Comparison of ENCODE assay signal across 16 mouse cellular contexts in genomic region chr16:77235449-77235848, GRCm38 (mm10).
DNase-seq lines count a peak whose midpoint lies in the region; ATAC-seq and TF ChIP-seq lines count a peak whose summit lies in the region.
"Had no signal": no experiment of that assay in that cellular context is flagged by ENCODE, and none has a peak within 500 bp of the region (broad histone marks: within the 10 kb centered on the region; RNA-seq: fewer than 3 reads in every experiment).

No protein-coding gene starts in this region.

- H3K9ac ChIP-seq in embryonic facial prominence, embryonic 12.5 days, result no peak overlapping the region
- H3K9ac ChIP-seq in forebrain, embryonic 14.5 days (ENCODE audit: low read length), result peak overlapping the region; percentile 75
- peak overlapping the region; percentile 59 for H3K9ac ChIP-seq in hindbrain, postnatal 0 days (replicated peaks; ENCODE audit: low read length)
- peak overlapping the region; percentile 29; the same call in 1 of the 2 replicates for H3K9ac ChIP-seq in neural tube, embryonic 12.5 days
- H3K9ac ChIP-seq: liver, embryonic 12.5 days; lung, embryonic 15.5 days had no signal

- H3K27me3 ChIP-seq in embryonic facial prominence, embryonic 12.5 days, result no peaks in the 10 kb centered on the region
- H3K27me3 ChIP-seq in embryonic facial prominence, embryonic 10.5 days (replicated peaks; ENCODE audit: low read depth, poor library complexity, severe bottlenecking), result no peaks in the 10 kb centered on the region
- no peaks in the 10 kb centered on the region for H3K27me3 ChIP-seq in forebrain, embryonic 14.5 days (replicated peaks; ENCODE audit: control insufficient read depth, insufficient read depth, low read length)
- no peaks in the 10 kb centered on the region for H3K27me3 ChIP-seq in hindbrain, postnatal 0 days (ENCODE audit: insufficient read depth, low read length)
- no peaks in the 10 kb centered on the region for H3K27me3 ChIP-seq in neural tube, embryonic 12.5 days (replicated peaks)
- H3K27me3 ChIP-seq: CH12.LX; liver, embryonic 12.5 days; lung, embryonic 15.5 days; megakaryocyte, embryonic 14.5 days had no signal

- 0 out of 2 replicates have a peak overlapping the region, but pooled peaks have one; percentile 63 for H3K27ac ChIP-seq in embryonic facial prominence, embryonic 12.5 days
- H3K27ac ChIP-seq in embryonic facial prominence, embryonic 10.5 days (replicated peaks), result no peak overlapping the region
- peak overlapping the region; percentile 97 for H3K27ac ChIP-seq in forebrain, embryonic 14.5 days (ENCODE audit: low read depth, low read length)
- peak overlapping the region; percentile 93 for H3K27ac ChIP-seq in hindbrain, postnatal 0 days
- H3K27ac ChIP-seq in neural tube, embryonic 12.5 days, result peak overlapping the region; percentile 72
- H3K27ac ChIP-seq: kidney, postnatal 0 days; liver, embryonic 12.5 days; lung, embryonic 15.5 days had no signal

- WGBS in embryonic facial prominence, embryonic 12.5 days, result 86% methylated on average over 5 of the region's 5 CpGs
- WGBS in embryonic facial prominence, embryonic 10.5 days, result 89% methylated on average over 5 of the region's 5 CpGs
- WGBS in forebrain, embryonic 14.5 days, result 18% methylated on average over 5 of the region's 5 CpGs
- 36% methylated on average over 5 of the region's 5 CpGs for WGBS in hindbrain, postnatal 0 days
- WGBS in neural tube, embryonic 12.5 days, result 61% methylated on average over 5 of the region's 5 CpGs

- no peaks in the 10 kb centered on the region for H3K36me3 ChIP-seq in embryonic facial prominence, embryonic 12.5 days
- no peaks in the 10 kb centered on the region for H3K36me3 ChIP-seq in embryonic facial prominence, embryonic 10.5 days (replicated peaks)
- H3K36me3 ChIP-seq in forebrain, embryonic 14.5 days (ENCODE audit: control insufficient read depth, insufficient read depth, low read length), result no peaks in the 10 kb centered on the region
- no peaks in the 10 kb centered on the region for H3K36me3 ChIP-seq in hindbrain, postnatal 0 days (ENCODE audit: insufficient read depth, low read length)
- no peaks in the 10 kb centered on the region for H3K36me3 ChIP-seq in neural tube, embryonic 12.5 days
- H3K36me3 ChIP-seq: liver, embryonic 12.5 days; lung, embryonic 15.5 days had no signal

- no peak for TF ChIP-seq CTCF in hindbrain, postnatal 0 days (IDR thresholded peaks at IDR 0.05; ENCODE audit: low read depth)

- H3K4me2 ChIP-seq in embryonic facial prominence, embryonic 12.5 days (replicated peaks), result 0 out of 2 replicates have a peak overlapping the region, but pooled peaks have one; percentile 24
- peak overlapping the region; percentile 55 for H3K4me2 ChIP-seq in forebrain, embryonic 14.5 days (ENCODE audit: low read length)
- peak overlapping the region; percentile 60 for H3K4me2 ChIP-seq in hindbrain, postnatal 0 days (ENCODE audit: low read depth, low read length)
- H3K4me2 ChIP-seq in neural tube, embryonic 12.5 days (replicated peaks), result peak overlapping the region; percentile 52
- H3K4me2 ChIP-seq: liver, embryonic 12.5 days; lung, embryonic 15.5 days had no signal

- H3K4me3 ChIP-seq in embryonic facial prominence, embryonic 12.5 days, result no peak overlapping the region
- no peak overlapping the region for H3K4me3 ChIP-seq in embryonic facial prominence, embryonic 10.5 days
- H3K4me3 ChIP-seq in forebrain, embryonic 14.5 days (ENCODE audit: low read depth, low read length), result peak overlapping the region; percentile 24
- peak overlapping the region; percentile 37 for H3K4me3 ChIP-seq in hindbrain, postnatal 0 days (ENCODE audit: low read length)
- H3K4me3 ChIP-seq in neural tube, embryonic 12.5 days, result no peak overlapping the region
- H3K4me3 ChIP-seq: liver, embryonic 12.5 days; lung, embryonic 15.5 days; megakaryocyte, embryonic 14.5 days had no signal

- DNase-seq in embryonic facial prominence, embryonic 10.5 days (ENCODE audit: low spot score), result no peak
- DNase-seq in forebrain, embryonic 14.5 days (ENCODE audit: low spot score), result peak; percentile 53
- peak; percentile 25 for DNase-seq in hindbrain, postnatal 0 days (ENCODE audit: low spot score)
- no peak for DNase-seq in MN1 (ENCODE audit: low spot score)
- DNase-seq in ovary, adult 18-20 months (ENCODE audit: low spot score), result no peak
- DNase-seq in right cerebral cortex, postnatal 10 days (ENCODE audit: low spot score in 2 of 2), result no peak
- DNase-seq: heart, adult 18-20 months; thymus, postnatal 4 days had no signal

- H3K9me3 ChIP-seq in embryonic facial prominence, embryonic 12.5 days, result no peaks in the 10 kb centered on the region
- no peaks in the 10 kb centered on the region for H3K9me3 ChIP-seq in embryonic facial prominence, embryonic 10.5 days
- no peaks in the 10 kb centered on the region for H3K9me3 ChIP-seq in forebrain, embryonic 14.5 days (replicated peaks; ENCODE audit: control insufficient read depth, low read length)
- H3K9me3 ChIP-seq in hindbrain, postnatal 0 days (ENCODE audit: low read length), result no peaks in the 10 kb centered on the region
- H3K9me3 ChIP-seq in neural tube, embryonic 12.5 days, result no peaks in the 10 kb centered on the region
- H3K9me3 ChIP-seq: liver, embryonic 12.5 days; lung, embryonic 15.5 days; megakaryocyte, embryonic 14.5 days had no signal

- peaks cover 28% of the 10 kb centered on the region for H3K4me1 ChIP-seq in embryonic facial prominence, embryonic 12.5 days
- H3K4me1 ChIP-seq in embryonic facial prominence, embryonic 10.5 days, result peaks cover 23% of the 10 kb centered on the region
- H3K4me1 ChIP-seq in forebrain, embryonic 14.5 days (ENCODE audit: control insufficient read depth, insufficient read depth, low read length), result peaks cover 7% of the 10 kb centered on the region
- no peaks in the 10 kb centered on the region for H3K4me1 ChIP-seq in hindbrain, postnatal 0 days (ENCODE audit: insufficient read depth, low read length)
- peaks cover 13% of the 10 kb centered on the region; the same call in 1 of the 2 replicates for H3K4me1 ChIP-seq in neural tube, embryonic 12.5 days
- H3K4me1 ChIP-seq: liver, embryonic 12.5 days; megakaryocyte, embryonic 14.5 days had no signal

- ATAC-seq in embryonic facial prominence, embryonic 12.5 days (ENCODE audit: insufficient number of reproducible peaks, insufficient read depth, low FRiP score, low TSS enrichment), result no peak
- ATAC-seq in forebrain, embryonic 14.5 days, result no peak
- no peak for ATAC-seq in hindbrain, postnatal 0 days
- no peak; the same call in 1 of the 2 replicates for ATAC-seq in neural tube, embryonic 12.5 days (ENCODE audit: low FRiP score, low read depth)
- ATAC-seq: intestine, embryonic 16.5 days; liver, embryonic 12.5 days had no signal

Comparison
In these comparisons a context has a peak if more than half of its experiments do, and no peak if none do; other contexts are left out.
1. H3K4me3 ChIP-seq: peak in forebrain, embryonic 14.5 days (single experiment) and hindbrain, postnatal 0 days (single experiment); none in embryonic facial prominence, embryonic 12.5 days (single experiment), embryonic facial prominence, embryonic 10.5 days (single experiment) and neural tube, embryonic 12.5 days (single experiment).
2. DNase-seq: peak in forebrain, embryonic 14.5 days (single experiment) and hindbrain, postnatal 0 days (single experiment); none in embryonic facial prominence, embryonic 10.5 days (single experiment), MN1 (single experiment), ovary, adult 18-20 months (single experiment) and right cerebral cortex, postnatal 10 days (0 of 2).
3. Peak in every context shown above with its lines, with median percentiles within 50 percentile points of each other: H3K4me2 ChIP-seq.